Mouse (Mus musculus): ENCODE data around the gene Olfr459.

- no peak for TF ChIP-seq POLR2A (IDR thresholded peaks at IDR 0.05; ENCODE audit: low read depth, low read length)
- no peak for TF ChIP-seq EP300 (IDR thresholded peaks at IDR 0.05; ENCODE audit: low read length)
- no peak for TF ChIP-seq CTCF (conservative IDR thresholded peaks at IDR 0.05 in 1 of 2, IDR thresholded peaks at IDR 0.05 in 1 of 2; ENCODE audit: low read depth in 2 of 2, low read length in 2 of 2)
- TF ChIP-seq POLR2AphosphoS2 (IDR thresholded peaks at IDR 0.05; ENCODE audit: low read depth, low read length): no peak
- no peak for TF ChIP-seq GABPA (IDR thresholded peaks at IDR 0.05; ENCODE audit: insufficient replicate concordance, low read depth, low read length)
Measured at GRCm38 (mm10) chr6:41764306-41764705, 10.7 kb downstream of the Olfr459 start.

Measured in CH12.LX (cell line).